Mouse (Mus musculus): ENCODE data around the gene Hist3h2ba.

GRCm38 (mm10) chr11:58993091-58993670 lies 44.5 kb downstream of the Hist3h2ba start:
- TF ChIP-seq CTCF (IDR thresholded peaks at IDR 0.05; ENCODE audit: control insufficient read depth, insufficient read depth, low read length) (no peak), POLR2A (IDR thresholded peaks at IDR 0.05; ENCODE audit: borderline replicate concordance, control insufficient read depth, low read depth, low read length) (no peak)

Data from bone marrow, adult 2 months (tissue).